Mouse (Mus musculus): Measurements from ENCODE around the gene Pcbd2.

Pcbd2 gene

GRCm38 (mm10) chr13:55733628-55734502 is 6.7 kb downstream of the Pcbd2 start:
- no peak for DNase-seq (ENCODE audit: low read depth, low spot score)

- no peak for DNase-seq (ENCODE audit: low read depth, low spot score)
Measured at GRCm38 (mm10) chr13:55737885-55738284, 10.7 kb downstream of the Pcbd2 start.

GRCm38 (mm10) chr13:55742306-55742705 is 15.1 kb downstream of the Pcbd2 start:
- no peak for DNase-seq (ENCODE audit: low read depth, low spot score)

- no peak for DNase-seq (ENCODE audit: low read depth, low spot score)
Measured at GRCm38 (mm10) chr13:55754380-55754779, 27.2 kb downstream of the Pcbd2 start.

GRCm38 (mm10) chr13:55756789-55757188 is 29.6 kb downstream of the Pcbd2 start:
- DNase-seq (ENCODE audit: low read depth, low spot score), result no peak

GRCm38 (mm10) chr13:55757645-55758044 is 30.5 kb downstream of the Pcbd2 start:
- DNase-seq (ENCODE audit: low read depth, low spot score), result no peak

- no peak for DNase-seq (ENCODE audit: low read depth, low spot score)
Measured at GRCm38 (mm10) chr13:55760576-55760975, 33.4 kb downstream of the Pcbd2 start.

- DNase-seq (ENCODE audit: low read depth, low spot score), result no peak
Measured at GRCm38 (mm10) chr13:55761486-55761885, 34.3 kb downstream of the Pcbd2 start.

- DNase-seq (ENCODE audit: low read depth, low spot score), result no peak
Measured at GRCm38 (mm10) chr13:55774352-55774751, 47.2 kb downstream of the Pcbd2 start.

- no peak for DNase-seq (ENCODE audit: low read depth, low spot score)
Measured at GRCm38 (mm10) chr13:55775056-55775455, 47.9 kb downstream of the Pcbd2 start.

- DNase-seq (ENCODE audit: low read depth, low spot score), result no peak
Measured at GRCm38 (mm10) chr13:55784268-55784667, 57.1 kb downstream of the Pcbd2 start, which contains the start of gene Catsper3. Gene Catsper3 (plus strand): TSS chr13:55784568.

GRCm38 (mm10) chr13:55786120-55786519 is 59.0 kb downstream of the Pcbd2 start:
- DNase-seq (ENCODE audit: low read depth, low spot score), result no peak

GRCm38 (mm10) chr13:55801246-55801645 is 74.1 kb downstream of the Pcbd2 start:
- DNase-seq (ENCODE audit: low read depth, low spot score), result no peak

- no peak for DNase-seq (ENCODE audit: low read depth, low spot score)
Measured at GRCm38 (mm10) chr13:55803973-55804372, 76.8 kb downstream of the Pcbd2 start.

GRCm38 (mm10) chr13:55809041-55809623 is 82.0 kb downstream of the Pcbd2 start:
- no peak for DNase-seq (ENCODE audit: low read depth, low spot score)

- DNase-seq (ENCODE audit: low read depth, low spot score), result no peak
Measured at GRCm38 (mm10) chr13:55809707-55810106, 82.5 kb downstream of the Pcbd2 start.

GRCm38 (mm10) chr13:55810947-55811346 is 83.8 kb downstream of the Pcbd2 start:
- DNase-seq (ENCODE audit: low read depth, low spot score), result no peak

- no peak for DNase-seq (ENCODE audit: low read depth, low spot score)
Measured at GRCm38 (mm10) chr13:55813490-55814016, 86.4 kb downstream of the Pcbd2 start.

GRCm38 (mm10) chr13:55814834-55815233 is 87.7 kb downstream of the Pcbd2 start:
- no peak for DNase-seq (ENCODE audit: low read depth, low spot score)

- DNase-seq (ENCODE audit: low read depth, low spot score), result no peak
Measured at GRCm38 (mm10) chr13:55822499-55822898, 95.3 kb downstream of the Pcbd2 start.

- no peak for DNase-seq (ENCODE audit: low read depth, low spot score)
Measured at GRCm38 (mm10) chr13:55824151-55824945, 97.2 kb downstream of the Pcbd2 start.

- DNase-seq (ENCODE audit: low read depth, low spot score), result no peak
Measured at GRCm38 (mm10) chr13:55825245-55825681, 98.1 kb downstream of the Pcbd2 start.
